Mouse (Mus musculus) C2C12 (cell line): Measurements from ENCODE around the gene Cyp2b13. TPM values are rescaled to one million over a fixed set of nuclear protein-coding genes. Genes with fewer than 3 reads are reported as not detected.

Experiments used
- polyA plus RNA-seq: library from polyadenylated mRNA; unstranded; fragments of >200 nt; fragmentation: generic; extraction: Trizol; gene quantifications from one replicate; pipeline ENCODE4 v1.2.1, GENCODE M21; 2012; ENCODE audit warnings: missing spikeins

The Cyp2b13 gene
- polyA plus RNA-seq, 1 experiment = 0.15 TPM

Other genes with a start within 250 kb of the Cyp2b13 start
- 0.15 TPM for gene Cyp2s1, start 244.6 kb upstream of the Cyp2b13 start, polyA plus RNA-seq
- not detected for gene Cyp2b10, start 163.9 kb upstream of the Cyp2b13 start, polyA plus RNA-seq
- gene Cyp2b9, start 111.9 kb downstream of the Cyp2b13 start, polyA plus RNA-seq = not detected
- not detected for gene Vmn1r184, start 198.8 kb downstream of the Cyp2b13 start, polyA plus RNA-seq
- not detected for gene Cyp2a4, start 245.7 kb downstream of the Cyp2b13 start, polyA plus RNA-seq